Mouse (Mus musculus) c-Kit-negative CD71-positive TER-119-positive erythroid progenitor cells, embryonic 14.5 days (primary cell): ENCODE data around the gene Jazf1.

ENCODE experiments used
- DNase-seq: peaks from one replicate; pipeline ENCODE4 v3.0.0-alpha.2; 2013; ENCODE audit warnings: low read depth, low spot score

Jazf1 gene

DNA sequence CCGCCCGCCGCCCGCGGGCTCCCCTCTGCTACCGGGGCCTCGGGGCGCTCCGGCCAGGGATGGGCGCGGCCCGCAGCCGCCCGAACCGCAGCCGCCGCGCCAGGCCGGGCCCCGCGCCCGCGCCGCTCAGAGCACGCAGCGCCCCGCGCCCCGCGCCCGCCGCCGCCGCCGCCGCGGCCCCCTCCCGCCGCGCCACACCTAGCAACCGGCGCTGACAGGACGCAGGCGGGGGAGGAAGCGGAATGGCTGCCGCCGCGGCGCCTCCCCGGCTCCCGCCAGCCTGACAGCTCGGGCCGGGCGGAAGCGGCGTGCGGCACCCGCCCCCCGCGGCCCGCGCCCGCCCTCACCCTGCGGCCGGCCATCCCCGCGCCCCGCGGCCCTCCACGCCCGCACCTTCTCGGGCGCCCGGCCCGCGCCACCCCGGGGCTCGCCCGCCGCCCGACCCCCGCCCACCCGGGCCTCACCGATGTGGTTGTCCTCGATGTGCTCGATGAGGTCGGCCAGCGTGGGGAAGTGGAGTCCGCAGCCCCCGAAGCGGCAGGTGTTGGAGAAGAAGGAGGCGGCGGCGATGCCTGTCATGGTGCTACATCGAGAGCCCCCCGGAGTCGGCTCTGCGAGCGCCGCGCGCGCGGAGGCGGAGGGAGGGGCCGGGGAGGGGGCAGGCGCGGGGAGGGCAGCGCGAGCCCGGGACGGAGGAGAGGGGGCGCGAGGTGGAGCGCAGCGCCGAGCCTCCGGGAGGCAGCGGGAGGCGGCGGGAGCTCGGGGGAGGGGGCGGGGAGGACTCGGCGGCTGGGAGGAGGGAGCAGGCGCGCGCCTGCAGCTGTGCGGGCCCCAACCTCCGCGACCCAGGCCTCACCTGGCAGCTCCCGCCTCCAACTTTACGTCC is at the start of gene Jazf1:
TSS of gene Jazf1 (minus strand) at position 643 of the 886 bp plus-strand sequence.
- no peak for DNase-seq

- no peak for DNase-seq
Measured at GRCm38 (mm10) chr6:53117855-53118254, 49.4 kb upstream of the Jazf1 start.

GRCm38 (mm10) chr6:53086879-53087278 is 18.4 kb upstream of the Jazf1 start:
- DNase-seq: no peak

GRCm38 (mm10) chr6:53081241-53081640 is 12.8 kb upstream of the Jazf1 start:
- no peak for DNase-seq

- no peak for DNase-seq
Measured at GRCm38 (mm10) chr6:53078671-53079070, 10.2 kb upstream of the Jazf1 start.

- DNase-seq: no peak
Measured at GRCm38 (mm10) chr6:53071732-53072131, 3.3 kb upstream of the Jazf1 start.

DNA sequence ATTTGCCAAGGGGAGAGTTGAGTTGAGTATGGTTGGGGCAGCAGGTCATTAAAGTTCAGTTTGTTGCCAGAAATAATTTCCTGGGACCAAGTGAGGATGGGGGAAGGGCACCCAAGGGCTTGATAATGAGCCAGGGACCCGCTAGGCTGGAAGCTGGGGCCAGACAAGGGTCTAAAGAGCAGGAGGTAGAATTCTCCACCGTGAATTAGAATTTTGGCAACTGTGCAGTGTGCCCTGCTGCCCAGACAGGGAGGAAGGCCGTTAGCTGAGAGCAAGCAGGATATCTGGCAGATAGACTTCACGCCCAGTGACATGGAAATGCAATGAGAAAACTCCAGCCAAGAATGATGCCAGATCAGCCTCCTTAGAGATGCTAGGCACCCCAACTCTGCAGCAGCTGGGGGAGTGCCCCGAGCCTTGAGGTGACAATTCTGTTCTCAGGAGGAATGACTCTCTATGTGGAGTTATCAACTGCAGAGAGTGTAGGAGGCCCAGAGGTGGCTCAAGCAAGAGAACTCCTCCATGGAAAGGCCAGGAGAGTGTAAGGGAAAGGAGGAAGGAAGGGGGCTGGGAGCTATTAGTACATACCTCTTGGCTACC is 1.6 kb upstream of the Jazf1 start:
- DNase-seq: no peak

- DNase-seq: no peak
Measured at GRCm38 (mm10) chr6:53068875-53069178, 396 bp upstream of the Jazf1 start.

DNA sequence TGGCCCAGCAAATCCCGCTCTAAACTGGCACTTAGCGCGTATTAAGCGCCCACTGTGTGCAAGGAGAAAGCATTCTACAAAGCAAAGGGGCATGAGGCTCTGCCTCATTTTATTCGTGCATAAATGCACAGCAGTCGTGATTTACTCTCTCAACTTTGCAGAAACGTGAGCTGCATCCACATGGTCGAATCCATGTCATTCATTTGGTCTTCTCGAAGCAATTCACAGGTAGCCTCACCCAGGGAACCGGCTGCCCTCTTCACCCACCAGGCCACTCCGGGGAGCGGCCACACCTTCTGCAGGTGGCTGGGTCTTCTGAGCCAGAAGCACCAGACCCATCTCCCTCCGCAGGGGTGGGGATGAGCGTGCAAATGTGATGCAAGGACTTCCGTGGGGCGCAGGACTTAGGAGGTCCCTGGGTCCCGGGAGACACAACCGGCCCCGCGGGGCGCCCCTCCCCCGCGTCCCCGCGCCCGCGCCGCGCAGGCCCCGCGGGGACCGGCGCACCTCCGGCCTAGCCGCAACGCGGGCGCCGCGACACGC is 914 bp downstream of the Jazf1 start:
- no peak for DNase-seq

- no peak for DNase-seq
Measured at GRCm38 (mm10) chr6:53066978-53067377, 1.5 kb downstream of the Jazf1 start.

GRCm38 (mm10) chr6:53064070-53064469 is 4.4 kb downstream of the Jazf1 start:
- no peak for DNase-seq

DNA sequence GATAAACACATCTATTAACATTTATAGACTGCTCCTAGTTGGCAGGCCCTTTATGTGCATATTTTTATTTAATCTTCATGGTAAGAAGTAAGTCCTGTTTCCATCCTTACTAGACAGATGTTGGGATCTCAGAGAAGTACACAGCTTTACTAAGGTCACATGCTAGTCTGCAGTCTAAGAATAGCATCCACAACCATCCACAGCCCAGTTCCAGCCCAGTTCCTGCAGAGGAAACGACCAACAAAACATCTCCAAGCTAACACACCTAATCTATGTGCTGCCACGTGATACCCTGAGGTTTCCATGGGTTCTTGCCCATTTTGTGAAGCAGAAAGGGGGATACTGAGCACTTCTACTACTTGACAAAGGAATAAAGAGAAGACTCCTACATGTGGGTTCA is 13.5 kb downstream of the Jazf1 start:
- no peak for DNase-seq

DNA sequence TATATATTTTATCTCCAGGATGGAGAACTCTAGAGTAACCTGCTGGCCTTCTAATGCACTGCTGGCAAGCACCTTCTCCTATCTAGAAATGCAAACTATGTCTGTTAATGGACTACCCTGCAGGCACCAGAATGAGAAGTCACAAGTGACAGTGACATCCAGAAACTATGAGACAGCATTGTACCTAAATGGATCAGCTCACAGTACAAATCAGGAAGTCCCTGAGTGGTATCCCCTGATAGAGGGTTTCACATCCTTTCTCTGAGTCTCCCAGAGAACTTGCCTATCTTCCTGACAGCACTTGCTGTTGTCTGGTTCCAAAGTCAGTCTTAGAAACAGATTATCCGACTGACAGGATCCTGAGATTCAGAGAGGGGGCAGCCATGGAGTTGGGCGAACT is 22.9 kb downstream of the Jazf1 start:
- DNase-seq: no peak

- no peak for DNase-seq
Measured at GRCm38 (mm10) chr6:53038176-53038575, 30.3 kb downstream of the Jazf1 start.

DNA sequence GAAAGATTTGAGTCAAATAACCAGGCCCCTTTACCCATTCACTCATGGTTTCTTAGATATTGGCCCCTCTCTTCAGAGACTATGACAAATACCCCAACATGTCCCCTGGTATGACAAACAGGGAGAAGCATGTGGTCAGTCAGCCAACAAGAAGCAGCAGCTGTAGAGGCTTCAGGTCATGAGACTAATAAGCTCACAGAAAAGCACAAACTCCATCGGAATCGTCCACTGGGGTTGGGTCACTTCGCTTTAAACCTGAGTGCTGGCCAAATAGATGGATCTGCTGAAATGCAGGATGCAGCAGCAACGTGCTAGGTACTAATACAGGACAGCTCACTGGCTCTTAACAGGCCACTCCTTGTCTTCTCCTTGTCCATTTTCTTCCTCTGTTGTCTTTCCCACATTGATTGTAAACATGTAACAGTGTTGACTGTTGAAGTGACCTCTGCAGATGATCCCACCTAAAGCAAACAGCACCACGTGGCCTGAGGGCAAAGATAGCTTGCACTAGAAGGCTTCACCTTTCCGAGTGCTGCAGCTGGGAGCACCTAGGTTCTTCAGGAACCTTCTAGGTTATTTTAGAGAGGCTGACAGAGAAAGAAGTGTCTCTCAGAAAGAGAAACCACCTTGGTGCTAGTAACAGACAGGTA is 33.9 kb downstream of the Jazf1 start:
- DNase-seq: no peak

GRCm38 (mm10) chr6:53032730-53033484 is 35.5 kb downstream of the Jazf1 start:
- DNase-seq: no peak

- no peak for DNase-seq
Measured at GRCm38 (mm10) chr6:53022069-53022468, 46.4 kb downstream of the Jazf1 start.

GRCm38 (mm10) chr6:53021081-53021480 is 47.4 kb downstream of the Jazf1 start:
- DNase-seq: no peak

GRCm38 (mm10) chr6:53017357-53018205 is 50.9 kb downstream of the Jazf1 start:
- no peak for DNase-seq

GRCm38 (mm10) chr6:53014460-53015455 is 53.7 kb downstream of the Jazf1 start:
- no peak for DNase-seq
